Mouse (Mus musculus) layer of hippocampus, adult 6 months (tissue): ENCODE results near the gene Btbd35f15. TPM values are rescaled to one million over a fixed set of nuclear protein-coding genes. Genes with fewer than 3 reads are reported as not detected.

ENCODE experiments used
- long read RNA-seq, 2 experiments: library from polyadenylated mRNA; unstranded; transcript quantifications; one replicate each; pipeline ENCODE4 v2.0.0; 2019 to 2020
- polyA plus RNA-seq: library from polyadenylated mRNA; unstranded; fragments of <200 nt; fragmentation: Nextera tagmentation; gene quantifications from 2 replicates; pipeline ENCODE4 v1.2.3, GENCODE M21; 2021

Gene Btbd35f15
- not detected in 2 replicates for polyA plus RNA-seq
- long read RNA-seq, experiment 1 = 0 reads
- long read RNA-seq, experiment 2 = 0 reads

GRCm38 (mm10) chrX:33577214-33577613 is at the start of gene Btbd35f15:
Gene Btbd35f15 (minus strand): TSS chrX:33577314.

Other genes with a start within 250 kb of the Btbd35f15 start
- not detected in 2 replicates for gene Btbd35f13, start 79.9 kb upstream of the Btbd35f15 start, polyA plus RNA-seq
- gene Btbd35f14, start 125.0 kb upstream of the Btbd35f15 start, polyA plus RNA-seq = not detected in 2 replicates